Mouse (Mus musculus) intestine, embryonic 16.5 days (tissue): Measurements from ENCODE around the gene Unk. TPM values are rescaled to one million over a fixed set of nuclear protein-coding genes. Genes with fewer than 3 reads are reported as not detected.
A peak's percentile ranks its signal among the peaks of the same experiment; 100 is the strongest.

Source experiments
- ATAC-seq: fragments of 200-750 bp; cut with Nextera tagmentation; 2 replicates; pipeline ENCODE4 v1.8.0; 2017; ENCODE audit warnings: moderate TSS enrichment, moderate library complexity
- H3K27ac ChIP-seq: fragments of 300-500 bp; sonication (generic); 2 replicates; pipeline ENCODE4 v1.5.1; 2014; ENCODE audit warnings: mild to moderate bottlenecking, low read length
- H3K27me3 ChIP-seq: fragments of 300-500 bp; sonication (generic); replicated peaks from 2 replicates; pipeline ENCODE4 v1.6.1; 2014; ENCODE audit warnings: low read length, control low read depth, mixed read lengths; ENCODE audit not compliant: control insufficient read depth, insufficient read depth
- H3K36me3 ChIP-seq: fragments of 300-500 bp; sonication (generic); 2 replicates; pipeline ENCODE4 v1.6.1; 2014; ENCODE audit warnings: low read length, control low read depth; ENCODE audit not compliant: control insufficient read depth, insufficient read depth
- H3K4me1 ChIP-seq: fragments of 300-500 bp; sonication (generic); 2 replicates; pipeline ENCODE4 v1.6.1; 2014; ENCODE audit warnings: low read length, control low read depth, mixed read lengths; ENCODE audit not compliant: control insufficient read depth, insufficient read depth
- H3K4me2 ChIP-seq: fragments of 300-500 bp; sonication (generic); 2 replicates; pipeline ENCODE4 v1.6.1; 2014; ENCODE audit warnings: low read depth, low read length, control low read depth
- H3K4me3 ChIP-seq: fragments of 300-500 bp; sonication (generic); 2 replicates; pipeline ENCODE4 v1.5.1; 2014; ENCODE audit warnings: mild to moderate bottlenecking, low read length
- H3K9ac ChIP-seq: fragments of 300-500 bp; sonication (generic); 2 replicates; pipeline ENCODE4 v1.6.1; 2014; ENCODE audit warnings: low read depth, low read length
- H3K9me3 ChIP-seq: fragments of 300-500 bp; sonication (generic); 2 replicates; pipeline ENCODE4 v1.6.1; 2016; ENCODE audit warnings: low read length, control low read depth; ENCODE audit not compliant: control insufficient read depth
- WGBS: fragments of 180-500 bp; shearing (Covaris S2); extraction: QIAGEN DNeasy Blood & Tissue Kit; methylation state at CpG from one replicate; pipeline ENCODE4 v1.1.7; 2014; 5-methylcytosine and 5-hydroxymethylcytosine counted together
- polyA plus RNA-seq: library from polyadenylated mRNA; unstranded; fragments of >200 nt; fragmentation: Nextera tagmentation; extraction: Ambion mirVana; gene quantifications from 2 replicates; pipeline ENCODE4 v1.2.1, GENCODE M21; 2015

Gene Unk
- polyA plus RNA-seq, 1 experiment from 2014 or later = 22.9 TPM

DNA sequence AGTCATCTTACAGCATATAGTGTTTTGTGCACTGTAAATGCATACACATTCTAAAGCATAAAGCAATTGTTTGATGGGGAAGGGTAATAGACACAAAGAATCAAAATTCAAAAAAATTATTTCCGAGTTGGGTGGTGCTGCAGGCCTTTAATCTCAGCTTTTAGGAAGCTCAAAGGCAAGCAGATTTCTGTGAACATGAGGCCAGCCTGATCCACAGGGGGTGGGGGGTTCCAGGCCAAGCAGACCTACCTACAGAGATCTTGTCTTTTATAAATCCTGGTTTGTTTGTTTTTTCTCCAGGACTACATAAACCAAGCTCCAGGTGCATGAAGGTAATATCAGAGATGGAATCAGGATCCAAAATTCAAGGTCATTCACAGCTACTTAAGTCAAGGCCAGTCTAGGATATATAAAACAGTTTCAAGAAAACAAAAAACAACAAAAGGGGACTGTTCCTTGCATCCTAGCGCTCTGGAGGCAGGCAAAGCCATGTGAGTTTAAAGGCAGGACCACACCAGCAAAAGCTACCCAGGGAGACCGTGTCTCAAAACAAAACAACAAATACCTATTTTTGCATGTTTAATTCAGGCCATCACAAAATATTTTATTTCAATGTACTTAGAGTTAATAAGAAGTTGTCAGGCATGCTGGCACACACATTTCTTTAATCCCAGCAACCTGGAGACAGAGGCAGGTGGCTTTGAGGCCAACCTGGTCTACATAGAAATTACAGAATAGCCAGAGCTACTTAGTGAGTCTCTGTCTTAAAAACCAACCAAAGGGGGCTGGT, 4.9 kb upstream of the Unk start:
- no peaks in the 10 kb centered on the region for H3K27me3 ChIP-seq
- 91% methylated on average over 3 of the region's 3 CpGs for WGBS
- H3K4me2 ChIP-seq = no peak overlapping the region
- H3K27ac ChIP-seq = no peak overlapping the region
- H3K9me3 ChIP-seq = no peaks in the 10 kb centered on the region
- no peak overlapping the region for H3K9ac ChIP-seq
- H3K4me1 ChIP-seq = no peaks in the 10 kb centered on the region
- H3K36me3 ChIP-seq = no peaks in the 10 kb centered on the region
- ATAC-seq = no peak
- no peak overlapping the region for H3K4me3 ChIP-seq

DNA sequence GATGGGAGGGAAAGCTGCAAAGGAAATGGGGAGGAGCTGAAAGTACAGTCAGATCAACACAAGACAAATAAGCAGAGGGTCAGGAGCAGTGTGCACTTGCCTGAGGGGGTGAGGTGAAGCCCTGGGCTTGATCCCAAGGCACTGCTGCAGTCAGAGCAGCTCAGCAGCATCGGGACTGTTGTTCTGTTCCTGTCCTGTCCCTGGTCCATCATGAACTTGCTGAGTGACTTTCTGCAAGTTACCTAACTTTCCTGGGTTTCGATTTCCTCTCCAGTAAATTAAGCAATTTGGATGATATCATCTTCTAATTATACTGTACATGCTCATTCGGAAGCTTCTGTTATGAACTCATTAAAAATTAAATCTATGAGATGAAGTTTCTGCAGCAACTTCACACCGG, 2.4 kb upstream of the Unk start, which contains the start of gene H3f3b:
Gene H3f3b, minus strand, starts transcription at position 207 of the 400 bp plus-strand sequence.
- Histone ChIP-seq H3K27ac (no peak within 1 kb of the TSS), H3K9ac (no peak within 1 kb of the TSS), H3K4me1 (peaks cover 8% of the 10 kb centered on the region), H3K27me3 (no peaks in the 10 kb centered on the region), H3K4me2 (no peak within 1 kb of the TSS), H3K9me3 (no peaks in the 10 kb centered on the region), H3K36me3 (no peaks in the 10 kb centered on the region), H3K4me3 (no peak within 1 kb of the TSS)
- no peak for ATAC-seq
- WGBS = 80% methylated on average over 4 of the region's 4 CpGs

DNA sequence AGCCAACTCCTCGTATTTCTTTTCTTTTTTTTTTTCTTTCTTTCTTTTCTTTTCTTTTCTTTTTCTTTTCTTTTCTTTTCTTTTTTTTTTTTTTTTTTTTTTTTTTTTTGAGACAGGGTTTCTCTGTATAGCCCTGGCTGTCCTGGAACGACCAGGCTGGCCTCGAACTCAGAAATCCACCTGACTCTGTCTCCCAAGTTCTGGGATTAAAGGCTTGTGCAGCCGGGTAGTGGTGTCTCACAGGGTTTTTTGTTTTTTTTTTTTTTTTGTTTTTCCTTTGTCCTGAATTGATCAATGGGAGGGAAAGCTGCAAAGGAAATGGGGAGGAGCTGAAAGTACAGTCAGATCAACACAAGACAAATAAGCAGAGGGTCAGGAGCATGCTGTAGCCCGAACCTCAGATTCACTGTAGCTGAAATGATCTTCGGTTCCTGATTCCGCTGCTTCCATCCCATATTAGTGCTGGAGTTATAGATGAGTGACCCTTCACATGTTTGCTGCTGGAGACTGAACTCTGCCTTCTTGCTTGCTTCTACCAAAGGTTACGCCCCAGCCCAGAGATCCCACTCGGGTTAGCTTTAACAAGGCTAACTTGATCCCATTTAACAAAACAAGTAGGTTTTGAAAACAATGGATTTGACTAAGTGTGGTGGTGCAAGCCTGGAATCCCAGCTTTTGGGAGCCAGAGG, 1.8 kb upstream of the Unk start:
- Histone ChIP-seq H3K27me3 (no peaks in the 10 kb centered on the region), H3K9ac (no peak overlapping the region), H3K4me1 (peaks cover 9% of the 10 kb centered on the region), H3K36me3 (no peaks in the 10 kb centered on the region), H3K9me3 (no peaks in the 10 kb centered on the region), H3K4me3 (no peak overlapping the region), H3K4me2 (no peak overlapping the region), H3K27ac (no peak overlapping the region)
- no peak for ATAC-seq
- 83% methylated on average over 9 of the region's 9 CpGs for WGBS

DNA sequence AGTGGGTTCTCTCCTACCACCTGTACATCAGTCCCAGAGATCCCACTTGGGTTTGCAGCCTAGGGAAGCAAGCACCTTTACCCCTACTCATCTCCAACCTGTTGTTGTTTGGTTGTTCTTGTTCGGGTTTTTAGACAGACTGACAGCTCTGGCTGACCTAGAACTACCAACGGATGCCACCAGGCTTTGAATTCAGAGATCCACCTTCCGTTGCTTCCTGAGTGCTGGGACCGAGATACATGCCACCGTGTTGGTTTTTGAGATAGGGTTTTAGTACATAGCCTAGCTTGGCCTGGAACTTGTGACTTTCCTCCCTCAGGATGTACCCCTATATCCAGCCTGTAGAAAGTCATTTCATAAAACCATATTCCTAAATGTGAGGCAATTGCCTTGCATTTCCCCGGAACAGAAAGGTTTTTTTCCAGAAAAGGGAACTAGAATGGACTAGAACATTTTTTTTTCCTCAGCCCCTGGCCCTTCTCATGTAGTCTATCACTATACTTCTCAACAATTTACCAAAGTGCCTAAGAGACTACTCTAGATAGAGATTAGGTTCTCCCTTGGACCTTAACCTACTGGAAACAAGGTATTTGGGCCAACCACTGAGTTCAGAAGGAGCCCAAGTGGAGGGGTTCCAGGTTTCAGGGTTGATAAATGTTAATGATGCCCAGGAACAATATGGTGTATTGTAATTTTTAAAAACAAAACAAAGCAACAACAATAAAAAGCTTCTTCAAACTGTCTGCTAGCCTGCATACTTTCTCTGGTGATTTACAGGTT, 846 bp upstream of the Unk start:
- peaks cover 9% of the 10 kb centered on the region for H3K4me1 ChIP-seq
- H3K9me3 ChIP-seq = no peaks in the 10 kb centered on the region
- no peaks in the 10 kb centered on the region for H3K27me3 ChIP-seq
- no peak for ATAC-seq
- H3K9ac ChIP-seq = peak overlapping the region; percentile 72
- peak overlapping the region; percentile 69 for H3K4me3 ChIP-seq
- H3K36me3 ChIP-seq = no peaks in the 10 kb centered on the region
- peak overlapping the region; percentile 69 for H3K4me2 ChIP-seq
- 80% methylated on average over 6 of the region's 6 CpGs for WGBS
- H3K27ac ChIP-seq = no peak overlapping the region; the same call in 1 of the 2 replicates

DNA sequence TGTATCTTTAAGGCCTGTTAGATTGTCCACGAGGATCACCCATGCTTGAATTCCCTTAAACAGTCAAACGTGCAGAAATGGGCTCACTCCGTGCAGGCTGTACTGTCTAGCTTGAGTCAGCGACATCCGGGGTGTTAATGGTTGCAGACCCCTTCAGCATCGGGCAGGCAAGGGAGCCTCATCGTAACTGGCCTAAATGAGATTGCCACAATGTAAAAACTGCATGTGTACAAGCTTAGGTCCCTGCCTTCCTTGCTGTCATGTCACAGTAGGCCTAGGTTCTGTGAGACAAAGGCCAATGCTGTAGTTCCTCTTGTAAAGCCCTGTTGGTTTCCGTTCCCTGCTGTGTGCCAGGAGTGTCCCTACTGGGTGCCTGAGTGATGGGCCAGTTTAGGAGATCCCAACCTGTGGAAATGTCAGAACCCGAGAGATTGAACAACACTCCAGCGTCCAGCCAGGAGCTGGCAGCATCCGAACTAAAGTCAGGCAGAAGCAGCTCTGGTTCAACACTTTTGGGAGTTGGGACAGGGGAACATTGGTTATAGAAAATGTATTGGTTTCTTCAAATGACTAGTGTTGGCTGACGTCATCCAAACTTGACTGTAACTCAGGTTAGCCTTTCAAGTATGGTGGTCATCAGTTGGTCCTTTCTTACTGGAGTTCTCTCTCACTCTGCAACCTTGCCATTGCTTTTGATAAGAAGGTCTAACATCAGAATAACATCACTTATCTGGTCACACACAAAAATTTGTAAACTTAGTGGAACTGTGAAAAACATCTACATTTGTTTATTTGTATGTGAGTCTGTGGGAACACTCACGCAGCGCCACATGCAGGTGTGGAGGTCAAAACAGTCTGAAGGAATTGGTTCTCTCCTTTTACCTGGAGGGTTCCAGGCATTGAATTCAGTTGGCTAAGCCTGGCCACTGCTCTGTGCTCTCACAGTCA, 1.1 kb downstream of the Unk start:
- Histone ChIP-seq H3K9me3 (no peaks in the 10 kb centered on the region), H3K4me3 (peak overlapping the region; percentile 69), H3K27me3 (no peaks in the 10 kb centered on the region), H3K4me2 (peak overlapping the region; percentile 74), H3K27ac (peak overlapping the region; percentile 100), H3K9ac (peak overlapping the region; percentile 94), H3K36me3 (no peaks in the 10 kb centered on the region), H3K4me1 (peaks cover 9% of the 10 kb centered on the region)
- ATAC-seq = peak; percentile 24
- WGBS = 26% methylated on average over 14 of the region's 14 CpGs

DNA sequence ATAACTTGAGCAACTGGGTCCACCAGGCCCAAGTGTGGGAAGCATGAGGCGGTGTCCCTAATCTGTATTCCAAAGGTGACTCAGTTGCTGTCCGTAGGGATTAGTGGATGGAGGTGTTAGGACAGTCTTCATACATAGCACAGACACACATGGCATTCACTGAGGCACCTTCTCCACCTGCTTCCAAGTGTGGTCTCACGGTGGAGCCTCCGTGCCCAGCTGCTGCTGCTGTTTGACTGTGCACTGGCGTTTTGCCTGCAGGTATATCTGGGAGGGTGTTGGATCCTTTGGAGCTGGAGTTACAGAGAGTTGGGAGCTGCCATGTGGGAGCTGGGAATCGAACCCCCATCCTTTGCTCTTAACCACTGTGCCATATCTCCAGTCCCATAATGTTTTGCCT, 4.5 kb downstream of the Unk start:
- no peak overlapping the region for H3K4me3 ChIP-seq
- no peak overlapping the region for H3K9ac ChIP-seq
- H3K9me3 ChIP-seq = no peaks in the 10 kb centered on the region
- ATAC-seq = no peak
- peaks cover 9% of the 10 kb centered on the region for H3K4me1 ChIP-seq
- 95% methylated on average over 6 of the region's 6 CpGs for WGBS
- H3K27me3 ChIP-seq = no peaks in the 10 kb centered on the region
- H3K27ac ChIP-seq = no peak overlapping the region
- no peaks in the 10 kb centered on the region for H3K36me3 ChIP-seq
- H3K4me2 ChIP-seq = no peak overlapping the region

DNA sequence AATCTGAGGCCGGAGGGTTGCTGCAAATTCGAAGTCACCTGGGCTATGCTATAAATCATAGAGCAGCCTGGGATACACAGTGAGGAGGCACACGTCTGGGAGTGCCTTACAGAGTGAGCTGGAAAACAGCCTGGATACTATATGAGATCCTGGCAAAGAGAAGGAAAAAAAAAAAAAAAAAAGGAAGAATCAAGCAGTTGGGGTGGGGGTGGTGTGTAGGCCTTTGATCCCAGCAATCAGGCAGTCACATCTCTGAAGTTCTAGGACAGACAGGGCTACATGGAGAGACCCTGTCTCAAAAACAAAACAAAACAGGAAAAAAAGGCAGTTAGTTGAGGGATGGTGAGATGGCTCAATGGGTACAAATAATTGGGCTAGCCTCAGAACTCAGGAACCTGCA, 6.5 kb downstream of the Unk start:
- no peak for ATAC-seq
- Histone ChIP-seq H3K27ac (no peak overlapping the region), H3K9ac (no peak overlapping the region), H3K4me1 (peaks cover 7% of the 10 kb centered on the region), H3K4me3 (no peak overlapping the region), H3K36me3 (no peaks in the 10 kb centered on the region), H3K9me3 (no peaks in the 10 kb centered on the region), H3K4me2 (no peak overlapping the region), H3K27me3 (no peaks in the 10 kb centered on the region)
- 86% methylated on average over 3 of the region's 3 CpGs for WGBS

DNA sequence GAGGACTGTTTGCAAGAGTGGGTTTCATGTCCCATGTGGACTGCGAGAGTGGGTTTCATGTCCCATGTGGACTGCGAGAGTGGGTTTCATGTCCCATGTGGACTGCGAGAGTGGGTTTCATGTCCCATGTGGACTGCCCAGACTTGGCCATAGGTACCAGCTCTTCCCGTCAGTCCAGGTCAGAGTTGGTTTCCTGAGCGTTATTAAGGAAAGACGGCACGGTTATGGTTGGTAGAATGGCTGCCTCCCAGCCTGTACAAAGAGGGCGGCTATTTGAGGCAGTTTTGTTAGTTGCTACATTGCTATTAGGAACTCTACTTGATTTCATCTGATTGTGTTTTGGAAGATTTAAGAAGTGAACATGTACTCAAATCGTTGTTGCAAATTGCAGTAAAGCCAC, 7.7 kb downstream of the Unk start:
- H3K27ac ChIP-seq = no peak overlapping the region
- H3K4me3 ChIP-seq = no peak overlapping the region
- ATAC-seq = no peak
- H3K4me2 ChIP-seq = no peak overlapping the region
- H3K9me3 ChIP-seq = no peaks in the 10 kb centered on the region
- no peak overlapping the region for H3K9ac ChIP-seq
- 90% methylated on average over 9 of the region's 9 CpGs for WGBS
- peaks cover under 1% of the 10 kb centered on the region; the same call in 1 of the 2 replicates for H3K4me1 ChIP-seq
- peaks cover 3% of the 10 kb centered on the region; the same call in 1 of the 2 replicates for H3K36me3 ChIP-seq
- no peaks in the 10 kb centered on the region for H3K27me3 ChIP-seq
